Mouse (Mus musculus) liver, postnatal 0 days (tissue): ENCODE data around the gene Fbxo39. TPM values are rescaled to one million over a fixed set of nuclear protein-coding genes. Genes with fewer than 3 reads are reported as not detected.

Experiments
- ATAC-seq: fragments of 200-750 bp; cut with Nextera tagmentation; 2 replicates; pipeline ENCODE4 v1.8.0; 2017; ENCODE audit warnings: mild to moderate bottlenecking, moderate library complexity
- DNase-seq: peaks from one replicate; pipeline ENCODE4 v3.0.0-alpha.2; 2016
- H3K27ac ChIP-seq: fragments of 300-500 bp; sonication (generic); 2 replicates; pipeline ENCODE4 v1.5.1; 2014; ENCODE audit warnings: antibody characterized with exemption, moderate library complexity, mild to moderate bottlenecking, low read depth
- H3K27me3 ChIP-seq: fragments of 300-500 bp; sonication (generic); 2 replicates; pipeline ENCODE4 v1.6.1; 2014; ENCODE audit warnings: low read length, control low read depth, mixed read lengths; ENCODE audit not compliant: insufficient read depth
- H3K36me3 ChIP-seq: fragments of 300-500 bp; sonication (generic); replicated peaks from 2 replicates; pipeline ENCODE4 v1.6.1; 2014; ENCODE audit warnings: mild to moderate bottlenecking, control low read depth, low read length, moderate library complexity, mixed read lengths; ENCODE audit not compliant: insufficient read depth
- H3K4me1 ChIP-seq: fragments of 300-500 bp; sonication (generic); 2 replicates; pipeline ENCODE4 v1.6.1; 2014; ENCODE audit warnings: antibody characterized with exemption, mild to moderate bottlenecking, control low read depth; ENCODE audit not compliant: insufficient read depth
- H3K4me2 ChIP-seq: fragments of 300-500 bp; sonication (generic); 2 replicates; pipeline ENCODE4 v1.6.1; 2014; ENCODE audit warnings: low read depth, mild to moderate bottlenecking, low read length, moderate library complexity, mixed read lengths
- H3K4me3 ChIP-seq: fragments of 300-500 bp; sonication (generic); 2 replicates; pipeline ENCODE4 v1.5.1; 2014; ENCODE audit warnings: low read depth, low read length
- H3K9ac ChIP-seq: fragments of 300-500 bp; sonication (generic); replicated peaks from 2 replicates; pipeline ENCODE4 v1.6.1; 2014; ENCODE audit warnings: mild to moderate bottlenecking, moderate library complexity
- H3K9me3 ChIP-seq: fragments of 300-500 bp; sonication (generic); 2 replicates; pipeline ENCODE4 v1.6.1; 2016; ENCODE audit warnings: mild to moderate bottlenecking, control low read depth, low read length, mixed read lengths
- CTCF ChIP-seq: sonication (generic); IDR thresholded peaks from 2 replicates; pipeline ENCODE4 v1.5.1; 2016; ENCODE audit warnings: antibody characterized with exemption, low read depth
- EP300 ChIP-seq: IDR thresholded peaks from 2 replicates; pipeline ENCODE4 v1.6.1; 2016; ENCODE audit warnings: antibody characterized with exemption, low read depth, mild to moderate bottlenecking
- WGBS: fragments of 180-500 bp; shearing (Covaris S2); extraction: QIAGEN DNeasy Blood & Tissue Kit; methylation state at CpG from one replicate; pipeline ENCODE4 v1.1.7; 2014; ENCODE audit not compliant: insufficient replicate concordance; 5-methylcytosine and 5-hydroxymethylcytosine counted together
- polyA plus RNA-seq: library from polyadenylated mRNA; unstranded; fragments of >200 nt; fragmentation: Nextera tagmentation; extraction: Ambion mirVana; gene quantifications from 2 replicates; pipeline ENCODE4 v1.2.1, GENCODE M21; 2015

Fbxo39 gene
- polyA plus RNA-seq, result not detected in 2 replicates

DNA sequence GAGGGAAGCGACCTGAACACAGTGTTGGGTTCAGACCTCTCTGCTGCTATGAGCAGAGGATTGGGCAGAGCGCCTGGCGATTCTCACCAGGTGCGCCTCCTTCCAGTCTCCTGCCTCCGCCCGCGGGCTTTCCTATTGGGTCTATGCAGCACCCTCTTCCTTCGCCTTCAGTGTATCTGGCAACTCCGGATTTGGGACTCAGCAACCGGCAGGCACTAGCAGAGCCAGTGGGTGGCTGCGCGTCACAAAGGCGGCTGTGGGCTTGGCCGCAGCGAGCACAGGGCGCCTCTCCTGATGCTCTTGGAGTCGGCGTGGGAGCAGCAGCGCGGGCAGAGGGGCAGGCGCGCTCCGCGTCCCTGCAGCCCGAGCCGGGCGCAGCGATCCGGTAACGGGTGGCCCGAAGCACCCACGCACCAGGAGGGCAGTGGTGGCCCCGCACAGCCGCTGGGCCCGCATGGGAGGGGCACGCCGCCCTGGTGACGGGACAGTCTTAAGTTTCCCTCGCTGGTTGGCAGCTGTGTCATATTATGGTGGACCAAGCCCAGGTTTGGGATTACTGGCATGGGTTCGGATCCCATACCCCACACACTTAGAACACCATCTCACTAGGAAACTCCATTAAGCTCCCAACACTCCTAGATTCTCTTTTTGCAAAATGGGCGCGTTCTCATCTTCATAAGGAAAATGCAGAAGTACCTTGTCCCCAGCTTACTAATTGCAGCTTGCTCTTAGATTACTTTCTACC is at the start of gene Fbxo39:
Fbxo39 (plus strand) TSS at position 294 of the 745 bp plus-strand sequence.
- Histone ChIP-seq H3K9ac (no peak within 1 kb of the TSS), H3K9me3 (no peaks in the 10 kb centered on the region), H3K4me2 (no peak within 1 kb of the TSS), H3K27me3 (peaks cover 23% of the 10 kb centered on the region), H3K4me3 (no peak within 1 kb of the TSS), H3K4me1 (no peaks in the 10 kb centered on the region), H3K27ac (no peak within 1 kb of the TSS), H3K36me3 (peaks cover 2% of the 10 kb centered on the region)
- DNase-seq (no peak), ATAC-seq (no peak)
- no peak for TF ChIP-seq EP300
- no peak for TF ChIP-seq CTCF
- 20% methylated on average over 30 of the region's 42 CpGs for WGBS

DNA sequence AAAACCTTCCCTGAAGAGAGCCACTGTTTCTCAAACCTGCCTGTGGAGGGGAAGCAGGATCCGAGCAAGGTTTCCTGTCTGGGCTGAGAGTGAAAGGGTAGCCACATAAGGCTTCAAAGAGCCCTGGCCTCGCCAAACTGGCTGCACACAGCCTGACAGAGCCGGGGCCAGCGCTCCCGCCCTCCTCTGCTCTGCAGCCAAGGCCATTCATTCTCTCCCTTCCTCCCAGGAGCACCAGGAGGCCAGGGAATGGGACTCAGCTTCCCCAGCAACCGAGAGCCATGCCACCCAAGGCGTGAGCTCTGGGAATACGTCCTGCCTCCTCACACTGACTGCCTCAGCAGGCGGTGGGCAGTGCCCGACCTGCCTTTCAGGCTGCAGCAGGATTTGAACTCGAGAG is 48.8 kb upstream of the Fbxo39 start:
- H3K4me3 ChIP-seq, result no peak overlapping the region
- no peak for TF ChIP-seq CTCF
- TF ChIP-seq EP300, result no peak

DNA sequence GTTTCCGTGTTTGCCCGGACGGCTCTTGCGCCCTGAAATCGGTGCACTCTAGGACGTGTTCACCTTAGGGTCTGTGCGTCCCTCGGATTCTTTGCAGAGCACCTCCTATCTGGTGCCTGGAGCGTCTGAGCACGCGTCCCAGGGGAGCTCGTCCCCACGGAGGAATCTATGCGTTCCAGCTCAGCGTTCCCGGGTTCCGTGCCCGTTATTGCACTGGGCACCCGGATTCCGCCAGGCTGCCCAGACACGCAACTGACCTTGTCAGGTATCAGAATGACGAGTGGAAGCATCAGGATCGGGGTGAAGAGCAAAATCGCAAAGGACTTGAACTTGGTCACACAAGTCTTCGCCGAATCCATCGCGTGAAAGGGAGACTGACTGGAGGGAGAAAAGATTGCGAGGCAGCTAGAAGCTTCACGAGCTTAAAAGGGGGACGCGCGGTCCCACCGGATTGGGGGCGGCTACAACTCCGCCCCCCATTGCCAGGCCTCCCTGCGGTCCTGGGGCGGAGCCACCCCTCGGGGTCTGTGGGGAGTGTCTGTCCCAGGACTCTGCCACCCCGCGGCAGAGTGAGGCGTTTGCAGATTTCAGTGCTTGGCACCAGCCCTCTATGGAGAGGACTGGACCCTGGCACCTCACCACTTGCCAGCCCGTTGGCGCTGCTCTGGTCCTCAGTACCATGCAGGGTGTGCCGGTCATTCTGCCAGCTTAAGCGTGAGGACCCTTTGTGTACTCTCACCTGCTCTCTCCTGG is 47.9 kb upstream of the Fbxo39 start:
- Histone ChIP-seq H3K9ac (no peak overlapping the region), H3K4me3 (peak overlapping the region; percentile 32), H3K4me2 (peak overlapping the region; percentile 67), H3K27ac (no peak overlapping the region), H3K9me3 (no peaks in the 10 kb centered on the region), H3K4me1 (peaks cover 9% of the 10 kb centered on the region), H3K36me3 (no peaks in the 10 kb centered on the region), H3K27me3 (peaks cover 33% of the 10 kb centered on the region)
- DNase-seq (peak; percentile 47), ATAC-seq (peak; percentile 33; the same call in 1 of the 2 replicates)
- WGBS, result 1% methylated on average over 46 of the region's 46 CpGs
- TF ChIP-seq EP300 (no peak), CTCF (peak; percentile 49)

More for the DNA sequence above, 48.8 kb upstream of the Fbxo39 start:
- Histone ChIP-seq H3K4me2 (no peak overlapping the region), H3K4me1 (peaks cover 9% of the 10 kb centered on the region), H3K9ac (no peak overlapping the region), H3K36me3 (no peaks in the 10 kb centered on the region), H3K27ac (no peak overlapping the region), H3K27me3 (peaks cover 33% of the 10 kb centered on the region), H3K9me3 (no peaks in the 10 kb centered on the region)
- ATAC-seq (no peak), DNase-seq (no peak)
- 10% methylated on average over 11 of the region's 11 CpGs for WGBS

DNA sequence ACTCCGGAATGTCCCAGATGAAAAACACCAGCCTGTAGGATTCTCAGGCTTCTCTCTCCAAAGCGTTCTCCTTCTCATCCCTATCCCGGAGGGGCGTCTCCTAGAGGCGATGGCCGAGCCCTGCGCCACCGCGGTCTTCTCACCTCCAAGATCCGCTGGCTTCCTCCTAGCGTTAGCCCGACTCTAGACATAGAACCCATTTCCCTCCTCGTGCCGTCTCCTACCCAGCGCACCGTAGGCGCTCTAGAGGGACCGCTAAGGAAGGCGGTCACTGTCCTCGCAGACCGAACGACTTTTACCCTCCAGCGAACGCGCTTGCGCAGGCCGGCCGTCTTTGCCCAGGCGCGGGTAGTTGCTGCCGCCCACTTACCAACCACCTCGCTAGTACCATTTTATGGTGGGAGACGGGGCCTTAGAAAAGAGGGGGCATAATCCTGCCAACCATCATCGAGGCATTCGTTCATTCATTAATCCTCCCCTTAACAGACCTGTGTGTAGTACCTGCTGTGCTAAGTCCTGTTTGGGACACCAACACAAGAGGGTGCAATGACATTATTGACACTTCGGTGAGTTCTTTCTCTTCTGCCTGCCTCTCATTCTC is 47.2 kb upstream of the Fbxo39 start, which contains the start of gene Slc13a5:
Slc13a5 (minus strand) TSS at position 263 of the 601 bp plus-strand sequence.
- H3K27me3 ChIP-seq, result peaks cover 33% of the 10 kb centered on the region
- 4% methylated on average over 36 of the region's 36 CpGs for WGBS
- no peak for DNase-seq
- TF ChIP-seq CTCF, result no peak
- no peak for TF ChIP-seq EP300
- no peaks in the 10 kb centered on the region for H3K36me3 ChIP-seq
- peak within 1 kb of the TSS; percentile 67 for H3K4me2 ChIP-seq
- no peak within 1 kb of the TSS for H3K9ac ChIP-seq
- H3K27ac ChIP-seq, result no peak within 1 kb of the TSS
- H3K9me3 ChIP-seq, result no peaks in the 10 kb centered on the region
- peaks cover 9% of the 10 kb centered on the region for H3K4me1 ChIP-seq
- no peak for ATAC-seq
- peak within 1 kb of the TSS; percentile 32 for H3K4me3 ChIP-seq

DNA sequence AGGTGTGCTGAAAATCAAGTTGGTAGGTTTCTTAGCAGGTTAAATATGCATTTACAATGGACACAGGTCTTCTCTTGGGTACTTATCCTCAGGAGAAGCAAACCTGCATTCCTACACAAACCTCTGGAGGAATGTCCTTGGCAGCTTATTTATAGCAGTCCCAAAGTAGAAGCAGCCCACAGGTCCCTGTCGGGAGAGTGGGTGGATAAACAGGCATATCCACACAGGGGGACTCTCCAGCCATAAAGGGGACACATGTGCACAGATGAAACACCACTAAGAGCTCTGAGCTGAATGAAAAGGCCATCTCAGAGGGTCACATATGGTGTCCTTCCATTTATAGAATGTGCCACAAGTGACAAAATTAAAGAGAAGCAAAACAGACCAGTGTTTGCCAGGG is 42.5 kb upstream of the Fbxo39 start:
- Histone ChIP-seq H3K9me3 (no peaks in the 10 kb centered on the region), H3K27ac (no peak overlapping the region), H3K4me1 (peaks cover 5% of the 10 kb centered on the region), H3K9ac (no peak overlapping the region), H3K4me3 (no peak overlapping the region), H3K36me3 (no peaks in the 10 kb centered on the region), H3K4me2 (no peak overlapping the region), H3K27me3 (peaks cover 10% of the 10 kb centered on the region)
- no peak for TF ChIP-seq EP300
- no peak for TF ChIP-seq CTCF
- WGBS, result 44% methylated on average over 1 of the region's 1 CpGs
- ATAC-seq (no peak), DNase-seq (no peak)

DNA sequence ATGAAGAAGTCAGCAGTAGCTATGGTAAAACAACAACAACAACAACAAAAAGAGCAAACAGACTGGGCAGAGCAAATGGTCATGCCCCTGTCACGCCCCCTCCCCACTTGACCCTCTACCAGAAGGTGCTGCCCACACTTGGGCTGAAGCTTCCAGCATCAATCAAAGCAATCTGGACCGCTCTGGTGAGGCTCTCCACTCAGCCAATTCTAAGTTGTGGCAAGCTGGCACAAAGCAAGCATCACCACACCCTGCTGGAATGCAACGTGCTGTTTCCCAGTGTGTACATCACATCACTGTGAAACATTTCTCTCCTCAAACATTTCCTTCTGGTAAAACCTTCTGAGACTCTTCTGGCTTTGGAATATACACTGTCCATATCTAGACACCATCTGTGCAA is 40.9 kb upstream of the Fbxo39 start:
- H3K27ac ChIP-seq, result no peak overlapping the region
- TF ChIP-seq CTCF, result no peak
- no peak for TF ChIP-seq EP300
- no peaks in the 10 kb centered on the region for H3K4me1 ChIP-seq
- H3K4me2 ChIP-seq, result no peak overlapping the region
- peaks cover 5% of the 10 kb centered on the region; the same call in 1 of the 2 replicates for H3K27me3 ChIP-seq
- DNase-seq (no peak), ATAC-seq (no peak)
- no peaks in the 10 kb centered on the region for H3K36me3 ChIP-seq
- WGBS, result 53% methylated on average over 3 of the region's 3 CpGs
- H3K4me3 ChIP-seq, result no peak overlapping the region
- no peaks in the 10 kb centered on the region for H3K9me3 ChIP-seq
- no peak overlapping the region for H3K9ac ChIP-seq
